Mouse (Mus musculus): ENCODE measurements around the gene Glra1. TPM values are rescaled to one million over a fixed set of nuclear protein-coding genes. Genes with fewer than 3 reads are reported as not detected.

Gene Glra1
- 0.14 and 0.21 TPM in 2 replicates for polyA plus RNA-seq (2021; fragmentation: Nextera tagmentation)
- long read RNA-seq, experiment 1 = 0 reads
- long read RNA-seq, experiment 2 = 0 reads

GRCm38 (mm10) chr11:55607808-55608523 is at the start of gene Glra1:
Glra1 (minus strand) TSS chr11:55608198.

GRCm38 (mm10) chr11:55469048-55469843 is 138.8 kb downstream of the Glra1 start, which contains the start of gene G3bp1:
G3bp1 (plus strand) TSS chr11:55469685.

Other genes starting within 250 kb of the Glra1 start
- gene Sparc, start 185.0 kb downstream of the Glra1 start, polyA plus RNA-seq (2021; fragmentation: Nextera tagmentation) = 108 and 137 TPM in 2 replicates
- gene Atox1, start 147.0 kb downstream of the Glra1 start, polyA plus RNA-seq (2021; fragmentation: Nextera tagmentation) = 445 and 505 TPM in 2 replicates
- 30.5 and 37.7 TPM in 2 replicates for gene G3bp1, start 138.5 kb downstream of the Glra1 start, polyA plus RNA-seq (2021; fragmentation: Nextera tagmentation)